Mouse (Mus musculus): Measurements from ENCODE around the gene Hoxb5.
A peak's percentile ranks its signal among the peaks of the same experiment; 100 is the strongest.

GRCm38 (mm10) chr11:96341701-96342575 lies 38.8 kb downstream of the Hoxb5 start:
- TF ChIP-seq CTCF (IDR thresholded peaks at IDR 0.05; ENCODE audit: low read depth) (peak; percentile 33), EP300 (optimal IDR thresholded peaks at IDR 0.05) (no peak)

All from stomach, postnatal 0 days (tissue).